Mouse (Mus musculus) 3T3-L1 (cell line): ENCODE measurements around the gene Camsap2.

Experiments
- DNase-seq: peaks from one replicate; pipeline ENCODE4 v3.0.0-alpha.2; 2015; ENCODE audit warnings: low read depth, low spot score

The Camsap2 gene

GRCm38 (mm10) chr1:136344281-136344680 lies 1.6 kb downstream of the Camsap2 start:
- peak; percentile 25 for DNase-seq

- peak; percentile 35 for DNase-seq
These were observed 2.2 kb downstream of the Camsap2 start for GRCm38 (mm10) chr1:136343727-136344126.

- peak; percentile 27 for DNase-seq
These were observed 5.4 kb downstream of the Camsap2 start for GRCm38 (mm10) chr1:136340541-136340940.

GRCm38 (mm10) chr1:136334743-136335142 lies 11.2 kb downstream of the Camsap2 start:
- no peak for DNase-seq

- peak; percentile 51 for DNase-seq
These were observed 12.4 kb downstream of the Camsap2 start for GRCm38 (mm10) chr1:136333512-136333911.

GRCm38 (mm10) chr1:136333071-136333470 lies 12.8 kb downstream of the Camsap2 start:
- no peak for DNase-seq

- DNase-seq = no peak
These were observed 14.1 kb downstream of the Camsap2 start for GRCm38 (mm10) chr1:136331836-136332235.

GRCm38 (mm10) chr1:136329426-136329825 lies 16.5 kb downstream of the Camsap2 start:
- no peak for DNase-seq

GRCm38 (mm10) chr1:136328640-136329039 lies 17.3 kb downstream of the Camsap2 start:
- peak; percentile 94 for DNase-seq

- DNase-seq = no peak
These were observed 18.3 kb downstream of the Camsap2 start for GRCm38 (mm10) chr1:136327638-136328037.

GRCm38 (mm10) chr1:136325933-136326332 lies 20.0 kb downstream of the Camsap2 start:
- peak; percentile 82 for DNase-seq

GRCm38 (mm10) chr1:136322331-136322730 lies 23.6 kb downstream of the Camsap2 start:
- no peak for DNase-seq

GRCm38 (mm10) chr1:136316317-136316716 lies 29.6 kb downstream of the Camsap2 start:
- DNase-seq = no peak

- no peak for DNase-seq
These were observed 36.7 kb downstream of the Camsap2 start for GRCm38 (mm10) chr1:136309193-136309592.

GRCm38 (mm10) chr1:136306424-136306823 lies 39.5 kb downstream of the Camsap2 start:
- DNase-seq = peak; percentile 76

GRCm38 (mm10) chr1:136293961-136294360 lies 51.9 kb downstream of the Camsap2 start:
- no peak for DNase-seq

GRCm38 (mm10) chr1:136289803-136290202 lies 56.1 kb downstream of the Camsap2 start:
- DNase-seq = peak; percentile 9

- no peak for DNase-seq
These were observed 68.5 kb downstream of the Camsap2 start for GRCm38 (mm10) chr1:136277366-136277765.

GRCm38 (mm10) chr1:136268224-136268623 lies 77.7 kb downstream of the Camsap2 start:
- no peak for DNase-seq

GRCm38 (mm10) chr1:136266127-136266526 lies 79.8 kb downstream of the Camsap2 start:
- no peak for DNase-seq

GRCm38 (mm10) chr1:136263355-136263754 lies 82.5 kb downstream of the Camsap2 start:
- no peak for DNase-seq

GRCm38 (mm10) chr1:136260635-136261238 lies 85.2 kb downstream of the Camsap2 start, which contains the start of gene Gpr25:
Gpr25 (minus strand) TSS chr1:136260873.
- DNase-seq = no peak

GRCm38 (mm10) chr1:136259893-136260634 lies 85.8 kb downstream of the Camsap2 start:
- no peak for DNase-seq
